Mouse (Mus musculus): Measurements from ENCODE around the gene Ermap.

Gene Ermap

GRCm38 (mm10) chr4:119189864-119190263 lies at the start of gene Ermap:
TSS of gene Ermap (minus strand) at chr4:119190011.
- Histone ChIP-seq H3K27me3 (ENCODE audit: control insufficient read depth, insufficient read depth, low read length, poor library complexity, severe bottlenecking) (no peaks in the 10 kb centered on the region), H3K36me3 (ENCODE audit: control insufficient read depth, insufficient read depth, low read length, poor library complexity, severe bottlenecking) (no peaks in the 10 kb centered on the region)
- no peak for DNase-seq (ENCODE audit: low read depth, low spot score)

- DNase-seq (ENCODE audit: low read depth, low spot score): peak; percentile 76
These were observed 49.4 kb upstream of the Ermap start for GRCm38 (mm10) chr4:119239181-119239682.

GRCm38 (mm10) chr4:119238661-119239060 lies 48.9 kb upstream of the Ermap start:
- Histone ChIP-seq H3K36me3 (ENCODE audit: control insufficient read depth, insufficient read depth, low read length, poor library complexity, severe bottlenecking) (no peaks in the 10 kb centered on the region), H3K27me3 (ENCODE audit: control insufficient read depth, insufficient read depth, low read length, poor library complexity, severe bottlenecking) (no peaks in the 10 kb centered on the region)
- no peak for DNase-seq (ENCODE audit: low read depth, low spot score)

More at GRCm38 (mm10) chr4:119239181-119239682, 49.4 kb upstream of the Ermap start:
- Histone ChIP-seq H3K27me3 (ENCODE audit: control insufficient read depth, insufficient read depth, low read length, poor library complexity, severe bottlenecking) (no peaks in the 10 kb centered on the region), H3K36me3 (ENCODE audit: control insufficient read depth, insufficient read depth, low read length, poor library complexity, severe bottlenecking) (no peaks in the 10 kb centered on the region)

- H3K36me3 ChIP-seq (ENCODE audit: control insufficient read depth, insufficient read depth, low read length, poor library complexity, severe bottlenecking): no peaks in the 10 kb centered on the region
- no peaks in the 10 kb centered on the region for H3K27me3 ChIP-seq (ENCODE audit: control insufficient read depth, insufficient read depth, low read length, poor library complexity, severe bottlenecking)
- DNase-seq (ENCODE audit: low read depth, low spot score): no peak
These were observed 44.5 kb upstream of the Ermap start for GRCm38 (mm10) chr4:119234348-119234747.

- H3K36me3 ChIP-seq (ENCODE audit: control insufficient read depth, insufficient read depth, low read length, poor library complexity, severe bottlenecking): no peaks in the 10 kb centered on the region
- no peak for DNase-seq (ENCODE audit: low read depth, low spot score)
These were observed 43.6 kb upstream of the Ermap start for GRCm38 (mm10) chr4:119233256-119233901.

GRCm38 (mm10) chr4:119232410-119233255 lies 42.8 kb upstream of the Ermap start, which contains the start of the genes AU022252 and P3h1:
TSS of gene AU022252 (minus strand) at chr4:119232712.
TSS of gene P3h1 (plus strand) at chr4:119232915.
- Histone ChIP-seq H3K36me3 (ENCODE audit: control insufficient read depth, insufficient read depth, low read length, poor library complexity, severe bottlenecking) (no peaks in the 10 kb centered on the region), H3K27me3 (ENCODE audit: control insufficient read depth, insufficient read depth, low read length, poor library complexity, severe bottlenecking) (no peaks in the 10 kb centered on the region)
- peak; percentile 99 for DNase-seq (ENCODE audit: low read depth, low spot score)

More at GRCm38 (mm10) chr4:119233256-119233901, 43.6 kb upstream of the Ermap start:
- no peaks in the 10 kb centered on the region for H3K27me3 ChIP-seq (ENCODE audit: control insufficient read depth, insufficient read depth, low read length, poor library complexity, severe bottlenecking)

GRCm38 (mm10) chr4:119226751-119227150 lies 36.9 kb upstream of the Ermap start:
- H3K36me3 ChIP-seq (ENCODE audit: control insufficient read depth, insufficient read depth, low read length, poor library complexity, severe bottlenecking): peaks cover 1% of the 10 kb centered on the region; the same call in 1 of the 2 replicates
- no peak for DNase-seq (ENCODE audit: low read depth, low spot score)
- no peaks in the 10 kb centered on the region for H3K27me3 ChIP-seq (ENCODE audit: control insufficient read depth, insufficient read depth, low read length, poor library complexity, severe bottlenecking)

GRCm38 (mm10) chr4:119225719-119226118 lies 35.9 kb upstream of the Ermap start:
- Histone ChIP-seq H3K27me3 (ENCODE audit: control insufficient read depth, insufficient read depth, low read length, poor library complexity, severe bottlenecking) (no peaks in the 10 kb centered on the region), H3K36me3 (ENCODE audit: control insufficient read depth, insufficient read depth, low read length, poor library complexity, severe bottlenecking) (peaks cover 1% of the 10 kb centered on the region; the same call in 1 of the 2 replicates)
- no peak for DNase-seq (ENCODE audit: low read depth, low spot score)

GRCm38 (mm10) chr4:119224534-119224933 lies 34.7 kb upstream of the Ermap start:
- DNase-seq (ENCODE audit: low read depth, low spot score): no peak
- no peaks in the 10 kb centered on the region for H3K27me3 ChIP-seq (ENCODE audit: control insufficient read depth, insufficient read depth, low read length, poor library complexity, severe bottlenecking)
- peaks cover 1% of the 10 kb centered on the region; the same call in 1 of the 2 replicates for H3K36me3 ChIP-seq (ENCODE audit: control insufficient read depth, insufficient read depth, low read length, poor library complexity, severe bottlenecking)

GRCm38 (mm10) chr4:119223696-119224095 lies 33.9 kb upstream of the Ermap start:
- peak; percentile 59 for DNase-seq (ENCODE audit: low read depth, low spot score)

GRCm38 (mm10) chr4:119218169-119218568 lies 28.4 kb upstream of the Ermap start, which contains the start of gene Tmem269:
TSS of gene Tmem269 (minus strand) at chr4:119218217.
- DNase-seq (ENCODE audit: low read depth, low spot score): no peak
- Histone ChIP-seq H3K36me3 (ENCODE audit: control insufficient read depth, insufficient read depth, low read length, poor library complexity, severe bottlenecking) (no peaks in the 10 kb centered on the region), H3K27me3 (ENCODE audit: control insufficient read depth, insufficient read depth, low read length, poor library complexity, severe bottlenecking) (no peaks in the 10 kb centered on the region)

More at GRCm38 (mm10) chr4:119223696-119224095, 33.9 kb upstream of the Ermap start:
- H3K27me3 ChIP-seq (ENCODE audit: control insufficient read depth, insufficient read depth, low read length, poor library complexity, severe bottlenecking): no peaks in the 10 kb centered on the region
- peaks cover 1% of the 10 kb centered on the region; the same call in 1 of the 2 replicates for H3K36me3 ChIP-seq (ENCODE audit: control insufficient read depth, insufficient read depth, low read length, poor library complexity, severe bottlenecking)

- H3K27me3 ChIP-seq (ENCODE audit: control insufficient read depth, insufficient read depth, low read length, poor library complexity, severe bottlenecking): no peaks in the 10 kb centered on the region
- DNase-seq (ENCODE audit: low read depth, low spot score): no peak
- H3K36me3 ChIP-seq (ENCODE audit: control insufficient read depth, insufficient read depth, low read length, poor library complexity, severe bottlenecking): no peaks in the 10 kb centered on the region
These were observed 26.9 kb upstream of the Ermap start for GRCm38 (mm10) chr4:119216667-119217066.

- peak; percentile 76 for DNase-seq (ENCODE audit: low read depth, low spot score)
- no peaks in the 10 kb centered on the region for H3K27me3 ChIP-seq (ENCODE audit: control insufficient read depth, insufficient read depth, low read length, poor library complexity, severe bottlenecking)
- no peaks in the 10 kb centered on the region for H3K36me3 ChIP-seq (ENCODE audit: control insufficient read depth, insufficient read depth, low read length, poor library complexity, severe bottlenecking)
These were observed 14.9 kb upstream of the Ermap start for GRCm38 (mm10) chr4:119204672-119205071.

GRCm38 (mm10) chr4:119198105-119198504 lies 8.3 kb upstream of the Ermap start:
- Histone ChIP-seq H3K36me3 (ENCODE audit: control insufficient read depth, insufficient read depth, low read length, poor library complexity, severe bottlenecking) (no peaks in the 10 kb centered on the region; the same call in 1 of the 2 replicates), H3K27me3 (ENCODE audit: control insufficient read depth, insufficient read depth, low read length, poor library complexity, severe bottlenecking) (no peaks in the 10 kb centered on the region)
- DNase-seq (ENCODE audit: low read depth, low spot score): no peak
